Mouse (Mus musculus): Measurements from ENCODE around the gene Mta1. TPM values are rescaled to one million over a fixed set of nuclear protein-coding genes. Genes with fewer than 3 reads are reported as not detected.

Gene Mta1
- total and polyA plus RNA-seq, 2 experiments from 2014 or later, result 13.6 to 59.3 TPM

- peaks cover 12% of the 10 kb centered on the region; the same call in 1 of the 2 replicates for H3K4me1 ChIP-seq (ENCODE audit: insufficient read depth)
These were observed 58.9 kb downstream of the Mta1 start for GRCm38 (mm10) chr12:113157002-113157401.

GRCm38 (mm10) chr12:113157521-113157920, 59.4 kb downstream of the Mta1 start:
- Histone ChIP-seq H3K27ac (ENCODE audit: low read depth, low read length) (no peak overlapping the region), H3K27me3 (ENCODE audit: insufficient read depth, low read length) (no peaks in the 10 kb centered on the region), H3K9ac (no peak overlapping the region), H3K36me3 (ENCODE audit: insufficient read depth) (no peaks in the 10 kb centered on the region), H3K4me1 (ENCODE audit: insufficient read depth) (peaks cover 11% of the 10 kb centered on the region; the same call in 1 of the 2 replicates), H3K4me3 (ENCODE audit: low read depth, low read length) (no peak overlapping the region), H3K4me2 (ENCODE audit: low read depth) (no peak overlapping the region), H3K9me3 (ENCODE audit: low read length) (no peaks in the 10 kb centered on the region)
- no peak for TF ChIP-seq CTCF (IDR thresholded peaks at IDR 0.05; ENCODE audit: low read depth)
- ATAC-seq (no peak), DNase-seq (no peak)
- WGBS, result 90% methylated on average over 8 of the region's 8 CpGs

More at GRCm38 (mm10) chr12:113157002-113157401, 58.9 kb downstream of the Mta1 start:
- H3K36me3 ChIP-seq (ENCODE audit: insufficient read depth), result no peaks in the 10 kb centered on the region
- H3K27me3 ChIP-seq (ENCODE audit: insufficient read depth, low read length), result no peaks in the 10 kb centered on the region
- TF ChIP-seq CTCF (IDR thresholded peaks at IDR 0.05; ENCODE audit: low read depth), result no peak
- WGBS, result 23% methylated on average over 8 of the region's 8 CpGs
- H3K9ac ChIP-seq, result peak overlapping the region; percentile 37; the same call in 1 of the 2 replicates
- DNase-seq (no peak), ATAC-seq (no peak)
- H3K4me2 ChIP-seq (ENCODE audit: low read depth), result peak overlapping the region; percentile 93
- no peaks in the 10 kb centered on the region for H3K9me3 ChIP-seq (ENCODE audit: low read length)
- H3K27ac ChIP-seq (ENCODE audit: low read depth, low read length), result no peak overlapping the region
- H3K4me3 ChIP-seq (ENCODE audit: low read depth, low read length), result peak overlapping the region; percentile 63

GRCm38 (mm10) chr12:113157971-113158370, 59.9 kb downstream of the Mta1 start:
- 91% methylated on average over 8 of the region's 8 CpGs for WGBS
- Histone ChIP-seq H3K4me1 (ENCODE audit: insufficient read depth) (peaks cover 11% of the 10 kb centered on the region; the same call in 1 of the 2 replicates), H3K4me2 (ENCODE audit: low read depth) (no peak overlapping the region), H3K36me3 (ENCODE audit: insufficient read depth) (no peaks in the 10 kb centered on the region), H3K27me3 (ENCODE audit: insufficient read depth, low read length) (no peaks in the 10 kb centered on the region), H3K9me3 (ENCODE audit: low read length) (no peaks in the 10 kb centered on the region), H3K27ac (ENCODE audit: low read depth, low read length) (no peak overlapping the region), H3K9ac (no peak overlapping the region), H3K4me3 (ENCODE audit: low read depth, low read length) (no peak overlapping the region)
- ATAC-seq (no peak), DNase-seq (no peak)
- no peak for TF ChIP-seq CTCF (IDR thresholded peaks at IDR 0.05; ENCODE audit: low read depth)

GRCm38 (mm10) chr12:113163561-113164006, 65.5 kb downstream of the Mta1 start:
- Histone ChIP-seq H3K36me3 (ENCODE audit: insufficient read depth) (0 out of 2 replicates have a peak, but pooled peaks cover 4% of the 10 kb centered on the region), H3K27me3 (ENCODE audit: insufficient read depth, low read length) (no peaks in the 10 kb centered on the region), H3K9me3 (ENCODE audit: low read length) (no peaks in the 10 kb centered on the region), H3K4me3 (ENCODE audit: low read depth, low read length) (no peak overlapping the region), H3K9ac (no peak overlapping the region), H3K4me2 (ENCODE audit: low read depth) (no peak overlapping the region), H3K4me1 (ENCODE audit: insufficient read depth) (no peaks in the 10 kb centered on the region), H3K27ac (ENCODE audit: low read depth, low read length) (peak overlapping the region; percentile 59)
- ATAC-seq (peak; percentile 93), DNase-seq (peak; percentile 61)
- no peak for TF ChIP-seq CTCF (IDR thresholded peaks at IDR 0.05; ENCODE audit: low read depth)
- 52% methylated on average over 11 of the region's 11 CpGs for WGBS

- no peak for ATAC-seq
- H3K4me1 ChIP-seq (ENCODE audit: insufficient read depth), result no peaks in the 10 kb centered on the region
- no peak overlapping the region for H3K27ac ChIP-seq (ENCODE audit: low read depth, low read length)
- DNase-seq, result no peak
- H3K4me2 ChIP-seq (ENCODE audit: low read depth), result no peak overlapping the region
- no peaks in the 10 kb centered on the region for H3K27me3 ChIP-seq (ENCODE audit: insufficient read depth, low read length)
- H3K9ac ChIP-seq, result no peak overlapping the region
- 89% methylated on average over 9 of the region's 9 CpGs for WGBS
- no peaks in the 10 kb centered on the region for H3K9me3 ChIP-seq (ENCODE audit: low read length)
- TF ChIP-seq CTCF (IDR thresholded peaks at IDR 0.05; ENCODE audit: low read depth), result no peak
- no peak overlapping the region for H3K4me3 ChIP-seq (ENCODE audit: low read depth, low read length)
- 0 out of 2 replicates have a peak, but pooled peaks cover 4% of the 10 kb centered on the region for H3K36me3 ChIP-seq (ENCODE audit: insufficient read depth)
These were observed 70.0 kb downstream of the Mta1 start for GRCm38 (mm10) chr12:113168031-113168536.

- DNase-seq, result no peak
- Histone ChIP-seq H3K36me3 (ENCODE audit: insufficient read depth) (no peaks in the 10 kb centered on the region), H3K9ac (no peak overlapping the region), H3K27ac (ENCODE audit: low read depth, low read length) (no peak overlapping the region), H3K4me1 (ENCODE audit: insufficient read depth) (no peaks in the 10 kb centered on the region), H3K9me3 (ENCODE audit: low read length) (no peaks in the 10 kb centered on the region), H3K27me3 (ENCODE audit: insufficient read depth, low read length) (no peaks in the 10 kb centered on the region), H3K4me3 (ENCODE audit: low read depth, low read length) (no peak overlapping the region), H3K4me2 (ENCODE audit: low read depth) (no peak overlapping the region)
- TF ChIP-seq CTCF (IDR thresholded peaks at IDR 0.05; ENCODE audit: low read depth), result no peak
- ATAC-seq, result no peak
- 90% methylated on average over 18 of the region's 18 CpGs for WGBS
These were observed 79.1 kb downstream of the Mta1 start for GRCm38 (mm10) chr12:113176960-113177725.

GRCm38 (mm10) chr12:113181020-113181419, 82.9 kb downstream of the Mta1 start:
- no peak for TF ChIP-seq CTCF (IDR thresholded peaks at IDR 0.05; ENCODE audit: low read depth)
- WGBS, result 70% methylated on average over 4 of the region's 4 CpGs
- no peak overlapping the region for H3K9ac ChIP-seq
- DNase-seq, result no peak
- H3K36me3 ChIP-seq (ENCODE audit: insufficient read depth), result no peaks in the 10 kb centered on the region
- no peaks in the 10 kb centered on the region for H3K27me3 ChIP-seq (ENCODE audit: insufficient read depth, low read length)
- H3K27ac ChIP-seq (ENCODE audit: low read depth, low read length), result no peak overlapping the region
- H3K4me1 ChIP-seq (ENCODE audit: insufficient read depth), result no peaks in the 10 kb centered on the region
- no peak for ATAC-seq
- no peak overlapping the region for H3K4me2 ChIP-seq (ENCODE audit: low read depth)
- no peaks in the 10 kb centered on the region for H3K9me3 ChIP-seq (ENCODE audit: low read length)
- no peak overlapping the region for H3K4me3 ChIP-seq (ENCODE audit: low read depth, low read length)
